15 mouse cellular contexts compared by ENCODE assay signal in genomic region chr12:117727481-117728177, GRCm38 (mm10).
DNase-seq lines count a peak whose midpoint lies in the region; ATAC-seq and TF ChIP-seq lines count a peak whose summit lies in the region.
"Had no signal": no experiment of that assay in that cellular context is flagged by ENCODE, and none has a peak within 500 bp of the region (broad histone marks: within the 10 kb centered on the region; RNA-seq: fewer than 3 reads in every experiment).

No protein-coding gene starts in this region.

- intact Hi-C loops in heart, adult 2 months (cut with DNase I), result no loop called here

- no peaks in the 10 kb centered on the region for H3K9me3 ChIP-seq in midbrain, embryonic 12.5 days
- no peaks in the 10 kb centered on the region for H3K9me3 ChIP-seq in midbrain, embryonic 10.5 days (replicated peaks)
- H3K9me3 ChIP-seq in midbrain, embryonic 15.5 days, result no peaks in the 10 kb centered on the region
- H3K9me3 ChIP-seq: embryonic facial prominence, embryonic 12.5 days; heart, embryonic 13.5 days had no signal

- ATAC-seq in midbrain, embryonic 12.5 days (ENCODE audit: low FRiP score, low read depth), result no peak; the same call in 1 of the 2 replicates
- peak; percentile 22; the same call in 1 of the 2 replicates for ATAC-seq in midbrain, embryonic 15.5 days (replicated peaks)
- ATAC-seq: lung, postnatal 0 days had no signal

- peaks cover 23% of the 10 kb centered on the region for H3K36me3 ChIP-seq in heart, adult 2 months (ENCODE audit: control insufficient read depth, insufficient read depth, low read length)
- H3K36me3 ChIP-seq in midbrain, embryonic 12.5 days, result no peaks in the 10 kb centered on the region
- H3K36me3 ChIP-seq in midbrain, embryonic 10.5 days, result no peaks in the 10 kb centered on the region
- no peaks in the 10 kb centered on the region for H3K36me3 ChIP-seq in midbrain, embryonic 15.5 days (replicated peaks)
- H3K36me3 ChIP-seq: embryonic facial prominence, embryonic 12.5 days; G1E had no signal

- no peak for TF ChIP-seq POLR2A in heart, adult 2 months (IDR thresholded peaks at IDR 0.05; ENCODE audit: insufficient read depth, low read depth, low read length)
- TF ChIP-seq POLR2A in bone marrow macrophage, adult 2 months (IDR thresholded peaks at IDR 0.05; ENCODE audit: borderline replicate concordance, low read depth, low read length), result no peak

- DNase-seq in heart, adult 2 months, result no peak
- no peak for DNase-seq in heart, adult 18-20 months
- no peak for DNase-seq in midbrain, embryonic 10.5 days (ENCODE audit: low spot score)
- no peak for DNase-seq in gastrocnemius, postnatal 4 days (ENCODE audit: low spot score in 2 of 2)
- DNase-seq in adrenal gland, postnatal 10 days, result no peak
- DNase-seq: cerebellum, postnatal 25 days; heart, postnatal 4 days had no signal

- no peaks in the 10 kb centered on the region; the same call in 1 of the 2 replicates for H3K4me1 ChIP-seq in heart, adult 2 months (ENCODE audit: control insufficient read depth, insufficient read depth, low read length)
- 0 out of 2 replicates have a peak, but pooled peaks cover 11% of the 10 kb centered on the region for H3K4me1 ChIP-seq in midbrain, embryonic 12.5 days
- H3K4me1 ChIP-seq in midbrain, embryonic 10.5 days, result peaks cover 18% of the 10 kb centered on the region
- H3K4me1 ChIP-seq in bone marrow macrophage, adult 2 months (ENCODE audit: control insufficient read depth, insufficient read depth, low read length), result peaks cover 24% of the 10 kb centered on the region
- peaks cover 11% of the 10 kb centered on the region for H3K4me1 ChIP-seq in midbrain, embryonic 15.5 days

- TF ChIP-seq CTCF in heart, adult 2 months (IDR thresholded peaks at IDR 0.05), result no peak
- TF ChIP-seq CTCF in bone marrow macrophage, adult 2 months (IDR thresholded peaks at IDR 0.05; ENCODE audit: low read depth, low read length), result no peak

- no peak overlapping the region for H3K4me3 ChIP-seq in heart, adult 2 months
- H3K4me3 ChIP-seq in midbrain, embryonic 12.5 days, result no peak overlapping the region
- H3K4me3 ChIP-seq in midbrain, embryonic 10.5 days, result no peak overlapping the region
- no peak overlapping the region for H3K4me3 ChIP-seq in bone marrow macrophage, adult 2 months (ENCODE audit: insufficient read depth, low read length)
- H3K4me3 ChIP-seq in midbrain, embryonic 15.5 days, result no peak overlapping the region
- H3K4me3 ChIP-seq: embryonic facial prominence, embryonic 12.5 days; heart, embryonic 13.5 days had no signal

- no peaks in the 10 kb centered on the region for H3K27me3 ChIP-seq in heart, adult 2 months (ENCODE audit: control insufficient read depth, insufficient read depth, low read length)
- H3K27me3 ChIP-seq in midbrain, embryonic 12.5 days, result no peaks in the 10 kb centered on the region
- H3K27me3 ChIP-seq in midbrain, embryonic 10.5 days (ENCODE audit: low read depth, poor library complexity, severe bottlenecking), result no peaks in the 10 kb centered on the region
- H3K27me3 ChIP-seq in midbrain, embryonic 15.5 days (replicated peaks), result no peaks in the 10 kb centered on the region
- H3K27me3 ChIP-seq: embryonic facial prominence, embryonic 12.5 days; heart, embryonic 13.5 days had no signal

- no peak overlapping the region for H3K4me2 ChIP-seq in midbrain, embryonic 12.5 days (replicated peaks)
- no peak overlapping the region for H3K4me2 ChIP-seq in midbrain, embryonic 15.5 days
- H3K4me2 ChIP-seq: embryonic facial prominence, embryonic 12.5 days; heart, embryonic 13.5 days had no signal

- no peak for TF ChIP-seq EP300 in heart, adult 2 months (IDR thresholded peaks at IDR 0.05; ENCODE audit: insufficient read depth, low read depth, low read length)

- 80% methylated on average over 8 of the region's 8 CpGs for WGBS in heart, adult 2 months
- WGBS in midbrain, embryonic 12.5 days, result 87% methylated on average over 8 of the region's 8 CpGs
- WGBS in midbrain, embryonic 10.5 days, result 86% methylated on average over 8 of the region's 8 CpGs
- 79% methylated on average over 8 of the region's 8 CpGs for WGBS in midbrain, embryonic 15.5 days

- peak overlapping the region; percentile 18; the same call in 1 of the 2 replicates for H3K27ac ChIP-seq in heart, adult 2 months
- peak overlapping the region; percentile 62 for H3K27ac ChIP-seq in midbrain, embryonic 12.5 days (replicated peaks)
- H3K27ac ChIP-seq in midbrain, embryonic 10.5 days (replicated peaks), result no peak overlapping the region; the same call in 1 of the 2 replicates
- peak overlapping the region; percentile 79 for H3K27ac ChIP-seq in bone marrow macrophage, adult 2 months (ENCODE audit: insufficient read depth, low read depth, low read length)
- H3K27ac ChIP-seq in midbrain, embryonic 15.5 days, result peak overlapping the region; percentile 34; the same call in 1 of the 2 replicates
- H3K27ac ChIP-seq: embryonic facial prominence, embryonic 12.5 days; heart, embryonic 13.5 days; liver, embryonic 14.5 days had no signal

- H3K9ac ChIP-seq in heart, adult 2 months (ENCODE audit: low read depth, low read length), result no peak overlapping the region
- no peak overlapping the region for H3K9ac ChIP-seq in midbrain, embryonic 12.5 days (replicated peaks)
- H3K9ac ChIP-seq in midbrain, embryonic 15.5 days, result no peak overlapping the region
- H3K9ac ChIP-seq: embryonic facial prominence, embryonic 12.5 days; heart, embryonic 13.5 days; liver, embryonic 14.5 days had no signal

- no peaks in the 10 kb centered on the region for H3K79me2 ChIP-seq in heart, adult 2 months (replicated peaks; ENCODE audit: control insufficient read depth, insufficient read depth, low read length)
